In the genomic region with DNA sequence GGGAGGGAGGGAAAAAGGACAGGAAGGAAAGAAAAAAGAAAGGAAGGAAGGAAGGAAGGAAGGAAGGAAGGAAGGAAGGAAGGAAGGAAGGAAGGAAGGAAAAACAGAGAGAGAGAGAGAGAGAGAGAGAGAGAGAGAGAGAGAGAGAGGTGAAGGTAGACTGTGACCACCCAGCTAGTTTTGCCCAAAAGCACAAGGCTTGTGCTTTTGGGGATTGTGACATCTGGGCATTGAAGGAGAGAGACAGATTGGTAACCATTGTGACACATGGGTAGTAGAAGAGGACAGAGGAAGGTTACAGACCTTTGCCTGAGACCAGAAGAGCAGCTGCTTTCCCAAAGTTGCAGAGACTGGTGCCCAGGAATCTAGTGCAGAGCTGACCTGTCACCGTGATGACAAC, we compare ENCODE assay signal across 38 mouse cellular contexts. TPM values are rescaled to one million over a fixed set of nuclear protein-coding genes. Genes with fewer than 3 reads are reported as not detected.
"Had no signal": no experiment of that assay in that cellular context is flagged by ENCODE, and none has a peak within 500 bp of the region (broad histone marks: within the 10 kb centered on the region; RNA-seq: fewer than 3 reads in every experiment).

Gene Dusp21, plus strand, starts transcription at position 301 of the 400 bp plus-strand sequence.

- H3K27ac ChIP-seq: left cerebral cortex, adult 2 months; limb, embryonic 10.5 days; limb, embryonic 12.5 days; limb, embryonic 13.5 days; limb, embryonic 15.5 days; liver, embryonic 12.5 days; liver, embryonic 13.5 days; liver, embryonic 14.5 days; liver, embryonic 15.5 days; lung, embryonic 15.5 days; macrophage; midbrain, embryonic 10.5 days; midbrain, embryonic 12.5 days; midbrain, embryonic 13.5 days; midbrain, embryonic 15.5 days had no signal

- H3K4me3 ChIP-seq: left cerebral cortex, adult 2 months; limb, embryonic 10.5 days; limb, embryonic 12.5 days; limb, embryonic 13.5 days; limb, embryonic 15.5 days; liver, embryonic 12.5 days; liver, embryonic 13.5 days; liver, embryonic 15.5 days; lung, embryonic 15.5 days; megakaryocyte, embryonic 14.5 days; midbrain, embryonic 10.5 days; midbrain, embryonic 12.5 days; midbrain, embryonic 13.5 days; midbrain, embryonic 15.5 days; myocyte had no signal

- H3K27me3 ChIP-seq: limb, embryonic 12.5 days; limb, embryonic 13.5 days; limb, embryonic 15.5 days; liver, embryonic 12.5 days; liver, embryonic 13.5 days; liver, embryonic 15.5 days; lung, embryonic 15.5 days; megakaryocyte, embryonic 14.5 days; midbrain, embryonic 12.5 days; midbrain, embryonic 13.5 days; midbrain, embryonic 15.5 days had no signal

- DNase-seq: left cerebral cortex, postnatal 4 days; liver; liver, embryonic 13.5 days; liver, postnatal 0 days; lung, adult 18-20 months; lung, adult 2 months; lung, embryonic 14.5 days; lung, postnatal 10 days; lung, postnatal 14 days; lung, postnatal 36 days; lung, postnatal 4 days; midbrain, embryonic 14.5 days had no signal

- H3K36me3 ChIP-seq: limb, embryonic 10.5 days; limb, embryonic 12.5 days; limb, embryonic 13.5 days; limb, embryonic 15.5 days; liver, embryonic 12.5 days; liver, embryonic 13.5 days; liver, embryonic 15.5 days; lung, embryonic 15.5 days; midbrain, embryonic 10.5 days; midbrain, embryonic 12.5 days; midbrain, embryonic 13.5 days; midbrain, embryonic 15.5 days had no signal

- H3K4me1 ChIP-seq: limb, embryonic 10.5 days; limb, embryonic 12.5 days; limb, embryonic 13.5 days; limb, embryonic 15.5 days; liver, embryonic 12.5 days; liver, embryonic 13.5 days; liver, embryonic 15.5 days; lung, embryonic 15.5 days; megakaryocyte, embryonic 14.5 days; midbrain, embryonic 10.5 days; midbrain, embryonic 12.5 days; midbrain, embryonic 13.5 days; midbrain, embryonic 15.5 days had no signal

RNA-seq across cellular contexts. Expression of gene Dusp21, which starts in this region (rescaled TPM):
- polyA plus RNA-seq: limb, embryonic 10.5 days; limb, embryonic 11.5 days; limb, embryonic 12.5 days; limb, embryonic 13.5 days; limb, embryonic 14.5 days; limb, embryonic 15.5 days; liver, adult 2 months; liver, embryonic 11.5 days; liver, embryonic 12.5 days; liver, embryonic 13.5 days; liver, embryonic 14.5 days; liver, embryonic 15.5 days; liver, embryonic 16.5 days; liver, postnatal 0 days; lung, adult 2 months; lung, embryonic 14.5 days; lung, embryonic 15.5 days; lung, embryonic 16.5 days; lung, postnatal 0 days; macrophage; midbrain, embryonic 10.5 days; midbrain, embryonic 11.5 days; midbrain, embryonic 12.5 days; midbrain, embryonic 13.5 days; midbrain, embryonic 14.5 days; midbrain, embryonic 15.5 days; midbrain, embryonic 16.5 days; midbrain, postnatal 0 days; myocyte had no signal
